Mouse (Mus musculus) urinary bladder, postnatal 36 days (tissue): Measurements from ENCODE around the gene Dscaml1.
A peak's percentile ranks its signal among the peaks of the same experiment; 100 is the strongest.

Experiments
- DNase-seq, 2 experiments: peaks; one replicate each; pipeline ENCODE4 v3.0.0; 2022; ENCODE audit warnings: low spot score in 2 of 2, mixed read lengths in 1 of 2

The Dscaml1 gene

GRCm38 (mm10) chr9:45454032-45454431 lies 27.6 kb downstream of the Dscaml1 start:
- DNase-seq = no peak

GRCm38 (mm10) chr9:45454889-45455610 lies 28.6 kb downstream of the Dscaml1 start:
- no peak for DNase-seq

- DNase-seq = no peak
Measured at GRCm38 (mm10) chr9:45457200-45457599, 30.8 kb downstream of the Dscaml1 start.

- no peak for DNase-seq
Measured at GRCm38 (mm10) chr9:45458363-45458762, 31.9 kb downstream of the Dscaml1 start.

GRCm38 (mm10) chr9:45465396-45466019 lies 39.1 kb downstream of the Dscaml1 start:
- DNase-seq = no peak

GRCm38 (mm10) chr9:45468235-45468634 lies 41.8 kb downstream of the Dscaml1 start:
- DNase-seq = no peak

- no peak for DNase-seq
Measured at GRCm38 (mm10) chr9:45470746-45471471, 44.5 kb downstream of the Dscaml1 start.

- DNase-seq = no peak
Measured at GRCm38 (mm10) chr9:45471691-45472090, 45.3 kb downstream of the Dscaml1 start.

GRCm38 (mm10) chr9:45474874-45475273 lies 48.4 kb downstream of the Dscaml1 start:
- DNase-seq = no peak

- DNase-seq = no peak
Measured at GRCm38 (mm10) chr9:45480936-45481335, 54.5 kb downstream of the Dscaml1 start.

- no peak for DNase-seq
Measured at GRCm38 (mm10) chr9:45486665-45487074, 60.2 kb downstream of the Dscaml1 start.

GRCm38 (mm10) chr9:45487179-45487801 lies 60.9 kb downstream of the Dscaml1 start:
- no peak for DNase-seq

GRCm38 (mm10) chr9:45490899-45491298 lies 64.5 kb downstream of the Dscaml1 start:
- no peak for DNase-seq

- no peak for DNase-seq
Measured at GRCm38 (mm10) chr9:45494889-45495288, 68.5 kb downstream of the Dscaml1 start.

GRCm38 (mm10) chr9:45496340-45496739 lies 69.9 kb downstream of the Dscaml1 start:
- DNase-seq = no peak

GRCm38 (mm10) chr9:45496944-45497343 lies 70.5 kb downstream of the Dscaml1 start:
- DNase-seq = no peak

GRCm38 (mm10) chr9:45499267-45499666 lies 72.8 kb downstream of the Dscaml1 start:
- DNase-seq = no peak

GRCm38 (mm10) chr9:45500071-45500595 lies 73.7 kb downstream of the Dscaml1 start:
- peak in 1 of 2 experiments; percentile 44 for DNase-seq

- DNase-seq = no peak
Measured at GRCm38 (mm10) chr9:45501295-45501927, 75.0 kb downstream of the Dscaml1 start.

- DNase-seq = no peak
Measured at GRCm38 (mm10) chr9:45501963-45502641, 75.7 kb downstream of the Dscaml1 start.

GRCm38 (mm10) chr9:45504977-45505376 lies 78.5 kb downstream of the Dscaml1 start:
- DNase-seq = no peak
